Mouse (Mus musculus) cerebellum, adult 2 months (tissue): ENCODE data around the gene Adamtsl1.

Source experiments
- CTCF ChIP-seq: fragments of 200-500 bp; IDR thresholded peaks from 2 replicates; pipeline ENCODE4 v1.5.1; 2011; ENCODE audit warnings: low read depth, mild to moderate bottlenecking, control low read depth, low read length, moderate library complexity, borderline replicate concordance; ENCODE audit not compliant: insufficient read depth
- POLR2A ChIP-seq: fragments of 200-500 bp; IDR thresholded peaks from 2 replicates; pipeline ENCODE4 v1.6.1; 2011; ENCODE audit warnings: low read length, control low read depth, borderline replicate concordance; ENCODE audit not compliant: insufficient read depth

DNA sequence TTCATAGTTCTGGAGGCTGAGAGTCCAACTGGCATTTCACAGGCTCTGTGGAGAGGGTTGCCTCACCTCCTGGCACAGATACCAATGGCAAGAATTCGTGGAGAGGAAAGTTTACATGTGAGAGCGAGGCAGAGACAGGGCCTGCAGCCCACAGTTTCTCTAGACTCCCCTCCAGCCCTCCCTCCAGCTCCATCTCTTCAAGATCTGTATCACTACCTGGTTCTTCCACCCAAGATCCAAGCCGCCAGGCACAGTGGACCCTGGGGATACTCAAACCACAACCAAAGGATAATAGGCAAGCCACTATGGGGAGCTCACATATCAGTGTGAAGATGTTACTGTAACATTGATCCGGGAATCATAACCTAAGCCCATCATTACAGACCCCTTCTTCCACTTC lies 546.6 kb downstream of the Adamtsl1 start:
- TF ChIP-seq POLR2A (no peak), CTCF (no peak)
